Mouse (Mus musculus) heart, postnatal 0 days (tissue): ENCODE results near the gene Vps13c. TPM values are rescaled to one million over a fixed set of nuclear protein-coding genes. Genes with fewer than 3 reads are reported as not detected.

Experiments used
- ATAC-seq: fragments of 200-750 bp; cut with Nextera tagmentation; 2 replicates; pipeline ENCODE4 v1.8.0; 2017; ENCODE audit warnings: low read depth, moderate number of reproducible peaks, moderate library complexity; ENCODE audit not compliant: insufficient read depth
- DNase-seq: peaks from one replicate; pipeline ENCODE4 v3.0.0-alpha.2; 2016; ENCODE audit warnings: low spot score
- H3K27ac ChIP-seq: fragments of 300-500 bp; sonication (generic); 2 replicates; pipeline ENCODE4 v1.5.1; 2014; ENCODE audit warnings: low read depth, mild to moderate bottlenecking
- H3K27me3 ChIP-seq: fragments of 300-500 bp; sonication (generic); 2 replicates; pipeline ENCODE4 v1.6.1; 2014; ENCODE audit warnings: low read length, mixed read lengths; ENCODE audit not compliant: control insufficient read depth, insufficient read depth
- H3K36me3 ChIP-seq: fragments of 300-500 bp; sonication (generic); replicated peaks from 2 replicates; pipeline ENCODE4 v1.6.1; 2014; ENCODE audit warnings: low read length, mixed read lengths; ENCODE audit not compliant: control insufficient read depth, insufficient read depth
- H3K4me1 ChIP-seq: fragments of 300-500 bp; sonication (generic); 2 replicates; pipeline ENCODE4 v1.6.1; 2014; ENCODE audit warnings: antibody characterized with exemption; ENCODE audit not compliant: control insufficient read depth, insufficient read depth
- H3K4me2 ChIP-seq: fragments of 300-500 bp; sonication (generic); 2 replicates; pipeline ENCODE4 v1.6.1; 2014; ENCODE audit warnings: low read depth, mild to moderate bottlenecking, low read length, moderate library complexity
- H3K4me3 ChIP-seq: fragments of 300-500 bp; sonication (generic); 2 replicates; pipeline ENCODE4 v1.5.1; 2014; ENCODE audit warnings: low read depth, low read length
- H3K9ac ChIP-seq: fragments of 300-500 bp; sonication (generic); replicated peaks from 2 replicates; pipeline ENCODE4 v1.6.1; 2014; ENCODE audit warnings: low read depth, low read length, mixed read lengths
- H3K9me3 ChIP-seq: fragments of 300-500 bp; sonication (generic); replicated peaks from 2 replicates; pipeline ENCODE4 v1.6.1; 2016; ENCODE audit warnings: low read length; ENCODE audit not compliant: control insufficient read depth
- CTCF ChIP-seq: IDR thresholded peaks from 2 replicates; pipeline ENCODE4 v1.5.1; 2016; ENCODE audit warnings: antibody characterized with exemption, control low read depth, low read depth
- EP300 ChIP-seq: IDR thresholded peaks from 2 replicates; pipeline ENCODE4 v1.6.1; 2016; ENCODE audit warnings: antibody characterized with exemption, low read depth
- WGBS: fragments of 180-500 bp; shearing (Covaris S2); extraction: QIAGEN DNeasy Blood & Tissue Kit; methylation state at CpG from one replicate; pipeline ENCODE4 v1.1.7; 2014; 5-methylcytosine and 5-hydroxymethylcytosine counted together
- polyA plus RNA-seq: library from polyadenylated mRNA; unstranded; fragments of >200 nt; fragmentation: Nextera tagmentation; extraction: Ambion mirVana; gene quantifications from 2 replicates; pipeline ENCODE4 v1.2.1, GENCODE M21; 2015
- total RNA-seq: library from RNA; depleted of rRNA; stranded (reverse); fragments of >200 nt; gene quantifications from 2 replicates; pipeline ENCODE4 v1.2.3, GENCODE M21; 2014; ENCODE audit warnings: low replicate concordance; rRNA removed

Gene Vps13c
- total and polyA plus RNA-seq, 2 experiments from 2014 or later, result 3.9 to 26.0 TPM

DNA sequence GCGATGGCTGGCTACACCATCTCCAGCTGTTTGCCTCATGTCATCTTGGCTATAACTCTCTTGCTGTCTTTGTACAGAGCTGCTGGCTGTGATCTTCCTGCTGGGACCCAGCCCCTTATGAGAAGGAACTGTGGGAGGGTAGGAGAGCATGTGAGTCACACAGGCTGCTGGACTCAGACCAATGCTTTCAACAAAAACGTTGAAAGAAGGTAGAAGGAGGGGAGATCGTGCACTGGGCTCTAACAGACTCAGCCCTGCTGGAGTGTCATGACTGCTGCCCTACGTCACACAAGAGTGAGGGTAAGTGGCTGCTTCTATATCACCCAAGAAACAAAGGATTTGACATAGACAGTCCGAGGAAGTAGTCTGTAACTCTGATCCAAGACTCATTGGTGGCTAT is 193.6 kb downstream of the Vps13c start:
- Histone ChIP-seq H3K4me1 (0 out of 2 replicates have a peak, but pooled peaks cover 2% of the 10 kb centered on the region), H3K9me3 (no peaks in the 10 kb centered on the region), H3K36me3 (no peaks in the 10 kb centered on the region), H3K27me3 (no peaks in the 10 kb centered on the region), H3K4me2 (no peak overlapping the region), H3K27ac (no peak overlapping the region), H3K4me3 (no peak overlapping the region), H3K9ac (no peak overlapping the region)
- TF ChIP-seq EP300 (no peak), CTCF (no peak)
- WGBS, result 54% methylated on average over 5 of the region's 5 CpGs
- ATAC-seq, result no peak
- DNase-seq, result no peak

Other genes starting within 250 kb of the Vps13c start
- gene C2cd4b, start 81.0 kb upstream of the Vps13c start, total RNA-seq, result 4.1 and 15.8 TPM in 2 replicates
- 3.7 and 3.8 TPM in 2 replicates for gene C2cd4b, start 81.0 kb upstream of the Vps13c start, polyA plus RNA-seq
- not detected in 2 replicates for gene C2cd4a, start 8.1 kb upstream of the Vps13c start, total RNA-seq
- gene C2cd4a, start 8.1 kb upstream of the Vps13c start, polyA plus RNA-seq, result not detected in 2 replicates